Mouse (Mus musculus) olfactory bulb, adult 2 months (tissue): ENCODE measurements at regions not wholly inside any gene's neighbourhood (a gene's known extent, or its start where the extent isn't known, plus 50 kb on each side); places are given as distances from the start of the nearest gene placed in this dataset.

ENCODE experiments used
- CTCF ChIP-seq: fragments of 200-500 bp; IDR thresholded peaks from 2 replicates; pipeline ENCODE4 v1.5.1; 2012; ENCODE audit warnings: low read depth, mild to moderate bottlenecking, low read length, moderate library complexity; ENCODE audit not compliant: insufficient read depth
- POLR2A ChIP-seq: fragments of 200-500 bp; IDR thresholded peaks from 2 replicates; pipeline ENCODE4 v1.6.1; 2012; ENCODE audit warnings: mild to moderate bottlenecking, low read depth, low read length, moderate library complexity; ENCODE audit not compliant: insufficient read depth

GRCm38 (mm10) chr6:49961166-49961565, 138.7 kb downstream of the Npy start:
- no peak for TF ChIP-seq CTCF
- no peak for TF ChIP-seq POLR2A
